Mouse (Mus musculus): ENCODE data around the gene Crabp2. TPM values are rescaled to one million over a fixed set of nuclear protein-coding genes. Genes with fewer than 3 reads are reported as not detected.
A peak's percentile ranks its signal among the peaks of the same experiment; 100 is the strongest.

Gene Crabp2
- total and polyA plus RNA-seq, 3 experiments: 0.38 to 1.0 TPM; not detected in 1

GRCm38 (mm10) chr3:87907906-87908305 is 40.6 kb upstream of the Crabp2 start:
- H3K36me3 ChIP-seq (replicated peaks in 1 of 2; ENCODE audit: control insufficient read depth in 1 of 2, insufficient read depth in 1 of 2, low read length in 1 of 2): peaks cover 3 to 21% of the 10 kb centered on the region in 2 experiments
- H3K27ac ChIP-seq (ENCODE audit: insufficient read depth, low read depth): peak overlapping the region; percentile 3; the same call in 1 of the 2 replicates
- peaks cover 10 to 48% of the 10 kb centered on the region in 2 experiments for H3K4me1 ChIP-seq (ENCODE audit: control insufficient read depth in 1 of 2, insufficient read depth in 2 of 2)
- in situ Hi-C loops (cut with MboI; ENCODE audit: low pct_ligation_motif_present, low pct_unique_long_range_greater_than_20kb, low sequenced_read_pairs) (no loop called here), dilution Hi-C loops (cut with MboI; ENCODE audit: extremely low pct_ligation_motif_present, extremely low pct_unique_long_range_greater_than_20kb, low sequenced_read_pairs) (no loop called here)
- H3K27me3 ChIP-seq (replicated peaks): no peaks in the 10 kb centered on the region
- H3K9ac ChIP-seq (ENCODE audit: insufficient read depth, low read depth): peak overlapping the region; percentile 75
- TF ChIP-seq IRF4 (IDR thresholded peaks at IDR 0.05; ENCODE audit: low read depth, low read length) (no peak), ZMIZ1 (IDR thresholded peaks at IDR 0.05; ENCODE audit: low read depth, low read length) (no peak), JUN (IDR thresholded peaks at IDR 0.05; ENCODE audit: insufficient read depth, low read depth, low read length) (no peak), MYC (IDR thresholded peaks at IDR 0.05; ENCODE audit: low read depth, low read length) (no peak), SMC3 (IDR thresholded peaks at IDR 0.05; ENCODE audit: low read depth, low read length) (no peak), BHLHE40 (IDR thresholded peaks at IDR 0.05; ENCODE audit: low read depth, low read length) (no peak), TCF12 (IDR thresholded peaks at IDR 0.05; ENCODE audit: low read depth, low read length) (no peak), ZC3H11A (IDR thresholded peaks at IDR 0.05; ENCODE audit: low read depth, low read length) (no peak), JUND (conservative IDR thresholded peaks at IDR 0.05; ENCODE audit: low read depth, low read length) (no peak), RAD21 (IDR thresholded peaks at IDR 0.05; ENCODE audit: low read depth, low read length) (no peak), E2F4 (IDR thresholded peaks at IDR 0.05; ENCODE audit: insufficient replicate concordance, low read depth, low read length) (no peak), NRF1 (IDR thresholded peaks at IDR 0.05; ENCODE audit: low read depth, low read length) (no peak), ZKSCAN1 (IDR thresholded peaks at IDR 0.05; ENCODE audit: borderline replicate concordance, low read depth, low read length) (no peak), USF2 (conservative IDR thresholded peaks at IDR 0.05; ENCODE audit: low read depth, low read length) (no peak), POLR2AphosphoS2 (IDR thresholded peaks at IDR 0.05; ENCODE audit: low read depth, low read length) (no peak), ELF1 (IDR thresholded peaks at IDR 0.05; ENCODE audit: low read depth, low read length) (no peak), ETS1 (conservative IDR thresholded peaks at IDR 0.05; ENCODE audit: low read depth, low read length) (no peak), MAZ (IDR thresholded peaks at IDR 0.05; ENCODE audit: low read depth, low read length) (no peak), KAT2A (IDR thresholded peaks at IDR 0.05; ENCODE audit: insufficient replicate concordance, low read length) (no peak)
- peak overlapping the region; percentile 71 to 99 (median 91) for H3K4me3 ChIP-seq (replicated peaks in 1 of 3; ENCODE audit: low read depth in 2 of 3, low read length in 2 of 3, poor library complexity in 1 of 3)
- no peak for DNase-seq (ENCODE audit: extremely low read depth)
- peak overlapping the region; percentile 91 for H3K4me2 ChIP-seq (ENCODE audit: insufficient read depth, low read depth, poor library complexity, severe bottlenecking)
- H3K79me2 ChIP-seq (replicated peaks; ENCODE audit: control insufficient read depth, extremely low read depth, insufficient read depth, poor library complexity, severe bottlenecking): peaks cover 66% of the 10 kb centered on the region
- H3K9me3 ChIP-seq (replicated peaks; ENCODE audit: low read length): no peaks in the 10 kb centered on the region

- no peaks in the 10 kb centered on the region for H3K27me3 ChIP-seq (replicated peaks)
- TF ChIP-seq MYC (IDR thresholded peaks at IDR 0.05; ENCODE audit: low read depth, low read length): no peak
- TF ChIP-seq NELFE (IDR thresholded peaks at IDR 0.05; ENCODE audit: low read depth, low read length): no peak
- no peak for TF ChIP-seq USF2 (conservative IDR thresholded peaks at IDR 0.05; ENCODE audit: low read depth, low read length)
- no peak for TF ChIP-seq BHLHE40 (IDR thresholded peaks at IDR 0.05; ENCODE audit: low read depth, low read length)
- TF ChIP-seq ZMIZ1 (IDR thresholded peaks at IDR 0.05; ENCODE audit: low read depth, low read length): no peak
- no peak for TF ChIP-seq MEF2A (IDR thresholded peaks at IDR 0.05; ENCODE audit: borderline replicate concordance, low read depth, low read length)
- no peak for TF ChIP-seq HCFC1 (IDR thresholded peaks at IDR 0.05; ENCODE audit: low read depth, low read length)
- TF ChIP-seq CHD1 (IDR thresholded peaks at IDR 0.05; ENCODE audit: low read depth, low read length): no peak
- TF ChIP-seq JUND (conservative IDR thresholded peaks at IDR 0.05; ENCODE audit: low read depth, low read length): no peak
- no peak overlapping the region; the same call in 1 of the 2 replicates for H3K9ac ChIP-seq (ENCODE audit: insufficient read depth, low read depth)
- H3K4me1 ChIP-seq (ENCODE audit: control insufficient read depth in 1 of 2, insufficient read depth in 2 of 2): peaks cover 10 to 48% of the 10 kb centered on the region in 2 experiments
- in situ Hi-C loops (cut with MboI; ENCODE audit: low pct_ligation_motif_present, low pct_unique_long_range_greater_than_20kb, low sequenced_read_pairs): no loop called here
- DNase-seq (ENCODE audit: extremely low read depth): no peak
- H3K79me2 ChIP-seq (replicated peaks; ENCODE audit: control insufficient read depth, extremely low read depth, insufficient read depth, poor library complexity, severe bottlenecking): peaks cover 68% of the 10 kb centered on the region
- H3K27ac ChIP-seq (ENCODE audit: insufficient read depth, low read depth): peak overlapping the region; percentile 6; the same call in 1 of the 2 replicates
- dilution Hi-C loops (cut with MboI; ENCODE audit: extremely low pct_ligation_motif_present, extremely low pct_unique_long_range_greater_than_20kb, low sequenced_read_pairs): no loop called here
- no peaks in the 10 kb centered on the region for H3K9me3 ChIP-seq (replicated peaks; ENCODE audit: low read length)
- no peak overlapping the region for H3K4me3 ChIP-seq (replicated peaks in 1 of 3; ENCODE audit: low read depth in 2 of 3, low read length in 2 of 3, poor library complexity in 1 of 3)
- peak overlapping the region; percentile 58; the same call in 1 of the 2 replicates for H3K4me2 ChIP-seq (ENCODE audit: insufficient read depth, low read depth, poor library complexity, severe bottlenecking)
- H3K36me3 ChIP-seq (replicated peaks in 1 of 2; ENCODE audit: control insufficient read depth in 1 of 2, insufficient read depth in 1 of 2, low read length in 1 of 2): peaks cover 17 to 36% of the 10 kb centered on the region in 2 experiments
Measured at GRCm38 (mm10) chr3:87909381-87909780, 39.1 kb upstream of the Crabp2 start.
